Mouse (Mus musculus): ENCODE measurements around the gene Kazn.

DNA sequence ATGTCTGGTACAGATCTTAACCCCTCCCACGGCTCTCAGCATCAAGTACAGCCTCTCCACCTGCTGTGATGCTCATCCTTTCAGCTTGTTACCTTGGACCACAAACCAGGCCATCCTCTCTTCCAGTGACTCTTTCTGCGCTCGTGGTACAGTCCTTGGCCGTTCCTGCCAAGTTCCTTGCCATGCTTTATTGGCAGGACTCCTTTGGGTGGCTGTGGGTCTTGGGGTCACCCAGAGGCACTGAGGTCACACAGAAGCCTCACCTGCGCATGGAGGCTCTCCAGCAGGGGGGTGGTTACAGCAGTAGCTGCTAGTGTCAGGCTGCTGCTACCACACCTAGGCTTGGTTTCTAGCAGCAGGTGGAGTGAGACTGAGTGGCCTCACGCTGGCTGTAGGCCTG, 149.2 kb downstream of the Kazn start:
- TF ChIP-seq IRF4 (IDR thresholded peaks at IDR 0.05; ENCODE audit: low read depth, low read length) (no peak), EP300 (IDR thresholded peaks at IDR 0.05; ENCODE audit: low read length) (no peak), CTCF (conservative IDR thresholded peaks at IDR 0.05 in 1 of 2, IDR thresholded peaks at IDR 0.05 in 1 of 2; ENCODE audit: low read depth in 2 of 2, low read length in 2 of 2) (no peak), TBP (conservative IDR thresholded peaks at IDR 0.05; ENCODE audit: low read depth, low read length) (no peak), CHD1 (IDR thresholded peaks at IDR 0.05; ENCODE audit: low read depth, low read length) (no peak), POLR2A (IDR thresholded peaks at IDR 0.05; ENCODE audit: low read depth, low read length) (no peak), USF2 (conservative IDR thresholded peaks at IDR 0.05; ENCODE audit: low read depth, low read length) (no peak), SIN3A (IDR thresholded peaks at IDR 0.05; ENCODE audit: low read length) (no peak), SMC3 (IDR thresholded peaks at IDR 0.05; ENCODE audit: low read depth, low read length) (no peak), MYC (IDR thresholded peaks at IDR 0.05; ENCODE audit: low read depth, low read length) (no peak)

All from CH12.LX (cell line).